Mouse (Mus musculus) retina, postnatal 1 day (tissue): ENCODE measurements at regions not wholly inside any gene's neighbourhood (a gene's known extent, or its start where the extent isn't known, plus 50 kb on each side); places are given as distances from the start of the nearest gene placed in this dataset.
"Not testable (repeated sequence)": the region's sequence is repeated elsewhere in the genome, so short reads cannot be mapped to it uniquely, and the experiment has no call there.

ENCODE experiments used
- DNase-seq: peaks from one replicate; pipeline ENCODE4 v3.0.0-alpha.2; 2012

GRCm38 (mm10) chr5:151733991-151734390 lies 82.9 kb upstream of the Rfc3 start:
- peak; percentile 12 for DNase-seq

GRCm38 (mm10) chr5:151725619-151726018 lies 74.6 kb upstream of the Rfc3 start:
- DNase-seq: no peak

GRCm38 (mm10) chr5:151724403-151724802 lies 73.4 kb upstream of the Rfc3 start:
- not testable (repeated sequence) for DNase-seq

DNA sequence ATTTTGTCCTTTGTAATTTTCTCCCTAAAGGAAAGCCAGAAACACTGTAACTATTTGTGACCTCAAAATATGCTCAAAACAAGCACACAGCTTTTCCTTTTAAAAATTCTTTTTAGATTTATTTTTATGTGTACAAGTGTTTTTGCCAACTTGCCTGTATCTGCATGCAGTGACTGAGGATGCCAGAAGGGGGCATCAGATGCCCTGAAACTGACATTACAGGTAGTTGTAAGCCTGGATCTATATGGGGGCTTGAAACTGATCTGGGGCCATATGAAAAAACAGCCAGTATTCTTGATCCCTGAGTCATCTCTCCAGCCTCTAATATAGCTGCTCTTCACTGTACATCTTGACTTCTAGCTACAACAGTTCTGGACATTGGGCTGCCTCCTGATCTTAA lies 71.4 kb upstream of the Rfc3 start:
- no peak for DNase-seq

DNA sequence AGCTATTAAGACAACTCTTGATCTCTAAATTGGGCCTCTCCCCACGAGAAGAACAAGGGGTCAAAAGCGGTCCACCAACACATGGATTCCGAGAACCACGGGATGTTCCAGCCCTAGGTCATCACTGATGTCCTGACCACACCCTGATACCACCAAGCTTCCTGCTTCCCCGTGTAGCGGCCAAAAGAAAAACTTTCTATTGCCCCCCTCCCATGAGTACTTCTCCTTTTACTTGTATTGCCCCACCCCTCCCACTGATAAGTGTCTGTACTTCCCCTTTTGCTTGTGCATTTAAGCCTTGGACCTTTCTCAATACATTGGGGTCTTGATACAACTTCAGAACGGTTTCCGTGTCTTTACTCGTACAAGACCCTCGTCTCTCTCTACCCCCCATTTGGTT lies 68.7 kb upstream of the Rfc3 start:
- not testable (repeated sequence) for DNase-seq

DNA sequence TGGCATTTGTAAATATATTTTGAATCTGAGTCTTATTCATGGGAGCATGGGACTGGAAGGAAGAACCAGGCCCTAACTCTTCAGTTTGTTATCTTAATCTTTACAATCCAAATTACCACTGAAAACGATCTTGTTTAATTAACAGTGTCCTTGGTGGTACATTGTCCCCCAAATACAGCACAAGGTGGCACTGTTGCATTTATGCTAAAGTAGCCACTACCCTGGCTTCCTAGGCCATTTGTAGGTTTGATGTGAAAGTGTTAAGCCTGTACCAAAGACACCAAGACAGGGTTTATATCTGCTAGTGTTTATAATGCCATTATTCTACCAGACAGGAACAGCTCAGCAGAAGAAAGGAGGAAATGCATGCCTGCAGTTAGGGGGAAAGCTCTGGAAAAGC lies 66.9 kb upstream of the Rfc3 start:
- no peak for DNase-seq

- DNase-seq: no peak
Observed at GRCm38 (mm10) chr5:151705226-151705625, 54.2 kb upstream of the Rfc3 start.

- DNase-seq: no peak
Observed at GRCm38 (mm10) chr5:151704049-151704448, 53.0 kb upstream of the Rfc3 start.
